Mouse (Mus musculus) cerebellum, adult 9-11 months (tissue): ENCODE results near the gene Hist1h2ap.
A peak's percentile ranks its signal among the peaks of the same experiment; 100 is the strongest.
"Not testable (repeated sequence)": the region's sequence is repeated elsewhere in the genome, so short reads cannot be mapped to it uniquely, and the experiment has no call there.

Experiments used
- DNase-seq: peaks from one replicate; pipeline ENCODE4 v3.0.0; 2022

The Hist1h2ap gene

GRCm38 (mm10) chr13:21803058-21803457 is 30.2 kb downstream of the Hist1h2ap start:
- not testable (repeated sequence) for DNase-seq

GRCm38 (mm10) chr13:21797163-21797562 is 36.1 kb downstream of the Hist1h2ap start:
- not testable (repeated sequence) for DNase-seq

- DNase-seq: no peak
Observed at GRCm38 (mm10) chr13:21795584-21795983, 37.7 kb downstream of the Hist1h2ap start.

GRCm38 (mm10) chr13:21790601-21791283 is 42.6 kb downstream of the Hist1h2ap start:
- no peak for DNase-seq

- DNase-seq: no peak
Observed at GRCm38 (mm10) chr13:21789925-21790324, 43.4 kb downstream of the Hist1h2ap start.

- no peak for DNase-seq
Observed at GRCm38 (mm10) chr13:21787760-21788593, 45.3 kb downstream of the Hist1h2ap start.

- peak; percentile 95 for DNase-seq
Observed at GRCm38 (mm10) chr13:21786899-21787629, 46.2 kb downstream of the Hist1h2ap start, which contains the start of the genes Hist1h2an and Hist1h2bp. TSS of gene Hist1h2an (minus strand) at chr13:21787218. TSS of gene Hist1h2bp (plus strand) at chr13:21787461.

- no peak for DNase-seq
Observed at GRCm38 (mm10) chr13:21786189-21786898, 47.0 kb downstream of the Hist1h2ap start.

- DNase-seq: no peak
Observed at GRCm38 (mm10) chr13:21784311-21784710, 49.0 kb downstream of the Hist1h2ap start.

GRCm38 (mm10) chr13:21783734-21784161 is 49.6 kb downstream of the Hist1h2ap start:
- peak; percentile 34 for DNase-seq

GRCm38 (mm10) chr13:21783255-21783617 is 50.1 kb downstream of the Hist1h2ap start, which contains the start of gene Hist1h3i:
TSS of gene Hist1h3i (minus strand) at chr13:21783370.
- DNase-seq: peak; percentile 75
